Mouse (Mus musculus) heart, adult 18-20 months (tissue): Measurements from ENCODE around the gene Foxe1. TPM values are rescaled to one million over a fixed set of nuclear protein-coding genes. Genes with fewer than 3 reads are reported as not detected.
A peak's percentile ranks its signal among the peaks of the same experiment; 100 is the strongest.

Experiments used
- DNase-seq, 2 experiments: peaks; one replicate each; pipeline ENCODE4 v3.0.0; 2021 to 2022; ENCODE audit warnings: mixed read lengths in 1 of 2
- long read RNA-seq, 2 experiments: library from polyadenylated mRNA; stranded (forward); transcript quantifications; one replicate each; pipeline ENCODE4 v2.0.0; 2021
- total RNA-seq, 2 experiments: library from RNA; stranded (reverse); gene quantifications; 2 replicates each; pipeline ENCODE4 v1.2.3; 2021

Foxe1 gene
- total RNA-seq, result not detected
- long read RNA-seq, experiment 1, result 0 reads
- long read RNA-seq, experiment 2, result 0 reads

DNA sequence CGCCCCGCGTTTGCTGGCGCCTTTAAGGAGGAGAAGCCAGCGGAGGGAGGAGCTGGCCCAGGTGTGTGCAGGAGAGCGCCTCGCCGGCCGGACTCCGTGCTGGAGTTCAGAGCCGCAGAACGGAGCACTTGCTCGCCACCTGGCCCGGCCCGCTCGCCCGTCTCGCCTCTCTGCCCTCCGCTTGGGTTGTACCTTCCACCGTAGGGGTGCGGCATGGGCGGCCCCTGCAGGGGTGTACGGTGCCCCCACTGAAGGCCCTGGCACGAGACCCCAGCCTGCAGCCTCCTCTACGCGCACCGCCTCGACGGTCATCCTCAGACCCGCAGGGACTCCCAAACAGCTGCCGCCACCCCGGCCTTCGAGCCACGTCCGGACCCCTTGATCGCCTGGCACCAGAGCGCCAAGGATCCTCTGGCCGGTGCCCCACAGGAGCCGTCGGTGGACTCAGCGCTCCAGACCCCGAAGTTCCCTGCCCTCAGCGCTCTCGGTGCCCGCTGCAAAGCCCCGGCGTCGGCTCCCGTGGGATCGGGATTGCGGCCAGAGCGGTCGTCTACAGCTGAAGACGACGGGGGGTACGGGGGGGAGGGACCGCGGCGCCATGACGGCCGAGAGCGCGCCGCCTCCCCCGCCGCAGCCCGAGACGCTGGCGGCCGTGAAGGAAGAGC is at the start of gene Foxe1:
TSS of gene Foxe1 (plus strand) at position 14 of the 665 bp plus-strand sequence.
- DNase-seq, result no peak

DNA sequence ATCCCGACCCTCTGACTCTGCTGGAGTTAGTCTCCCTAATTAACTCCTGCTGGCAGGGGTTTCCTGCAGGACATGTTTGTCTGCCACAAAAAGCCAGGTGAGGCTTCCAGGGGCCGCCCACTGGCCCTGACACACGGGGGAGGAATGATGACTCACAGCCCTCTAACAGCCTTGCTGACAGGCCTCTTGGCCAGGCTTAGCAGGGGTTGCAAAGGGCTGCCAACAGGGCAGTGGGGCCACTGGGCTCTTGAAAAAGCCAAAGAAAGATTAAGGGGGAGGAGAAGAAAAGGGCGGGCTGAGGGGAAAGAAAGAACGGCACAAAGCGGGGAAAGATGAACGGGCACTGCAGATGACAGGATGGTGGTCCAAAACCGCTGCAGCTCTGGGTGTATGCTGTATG is 39.3 kb upstream of the Foxe1 start:
- peak; percentile 85 to 90 for DNase-seq

GRCm38 (mm10) chr4:46304757-46305384 is 38.5 kb upstream of the Foxe1 start:
- peak; percentile 90 to 91 for DNase-seq

DNA sequence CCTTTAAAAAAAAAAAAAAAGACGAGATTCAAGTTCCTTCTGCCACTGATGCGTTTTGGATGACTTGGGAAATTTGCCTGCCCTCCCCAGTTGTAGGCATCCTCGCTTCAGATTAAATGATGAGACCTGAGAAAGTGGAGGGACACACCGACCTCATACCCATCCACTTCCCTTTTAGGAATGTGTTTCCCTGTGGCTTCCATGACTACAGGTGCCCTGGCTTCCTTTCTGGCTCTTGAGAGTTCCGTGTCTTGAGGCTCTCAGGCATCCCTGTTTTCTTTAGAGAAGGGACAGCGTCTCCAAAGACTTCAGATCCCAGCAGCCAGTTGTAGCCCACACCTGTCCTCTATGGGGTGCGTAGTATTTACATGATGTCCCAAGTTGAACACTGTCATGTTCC is 38.0 kb upstream of the Foxe1 start:
- peak in 1 of 2 experiments; percentile 27 for DNase-seq

GRCm38 (mm10) chr4:46307341-46307740 is 36.1 kb upstream of the Foxe1 start:
- DNase-seq, result peak; percentile 83 to 85

- peak; percentile 9 to 13 for DNase-seq
These were observed 35.5 kb upstream of the Foxe1 start for GRCm38 (mm10) chr4:46307869-46308268.

DNA sequence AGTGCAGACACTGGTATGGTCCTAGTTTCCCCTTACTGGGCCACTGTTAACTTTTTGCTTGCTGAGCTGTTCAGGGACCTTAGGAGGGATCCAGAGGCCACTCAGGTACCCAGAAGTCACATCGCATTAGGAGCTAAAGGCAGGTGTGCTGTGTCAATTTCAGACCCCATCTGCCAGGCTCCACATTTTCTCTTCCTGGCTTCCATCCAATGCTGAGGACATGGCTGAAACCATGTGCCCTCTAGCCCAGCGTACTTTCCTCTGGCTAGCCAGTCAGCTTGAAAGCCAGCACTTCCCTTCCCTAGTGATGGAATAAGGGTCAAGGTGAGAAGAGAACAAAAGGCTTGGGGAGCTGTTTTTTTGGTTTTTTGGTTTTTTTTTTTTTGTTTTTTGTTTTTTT is 31.8 kb upstream of the Foxe1 start:
- no peak for DNase-seq

DNA sequence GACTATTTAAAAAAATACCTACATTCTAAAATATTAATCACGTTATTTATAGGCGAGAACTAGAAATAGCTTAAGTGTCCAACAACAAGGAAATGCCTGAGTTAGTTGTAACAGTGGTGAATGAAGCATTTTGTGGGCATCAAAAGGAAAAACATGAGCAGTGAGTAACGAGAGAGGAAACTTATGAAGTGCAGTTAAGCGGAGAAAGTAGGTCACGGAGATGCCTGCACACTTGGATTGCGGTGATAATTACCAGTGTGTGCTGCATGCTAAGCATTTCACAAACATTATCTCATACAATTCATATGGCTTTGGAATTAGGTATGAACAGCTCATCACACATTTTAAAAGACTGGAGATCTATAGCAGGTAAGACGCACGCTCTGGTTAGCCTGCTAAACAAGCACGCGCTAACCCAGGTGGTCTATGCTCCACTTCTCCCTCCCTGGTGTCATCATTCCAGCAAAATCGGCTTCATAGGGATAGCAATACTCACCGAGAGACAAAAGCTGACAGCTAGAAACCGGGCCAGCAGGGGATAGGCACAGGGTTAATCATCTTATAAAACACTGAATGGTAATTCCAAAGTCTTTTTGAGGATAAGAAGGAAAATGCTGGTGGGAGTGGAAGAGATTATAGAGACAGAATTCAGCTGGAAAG is 21.5 kb upstream of the Foxe1 start:
- DNase-seq, result no peak

DNA sequence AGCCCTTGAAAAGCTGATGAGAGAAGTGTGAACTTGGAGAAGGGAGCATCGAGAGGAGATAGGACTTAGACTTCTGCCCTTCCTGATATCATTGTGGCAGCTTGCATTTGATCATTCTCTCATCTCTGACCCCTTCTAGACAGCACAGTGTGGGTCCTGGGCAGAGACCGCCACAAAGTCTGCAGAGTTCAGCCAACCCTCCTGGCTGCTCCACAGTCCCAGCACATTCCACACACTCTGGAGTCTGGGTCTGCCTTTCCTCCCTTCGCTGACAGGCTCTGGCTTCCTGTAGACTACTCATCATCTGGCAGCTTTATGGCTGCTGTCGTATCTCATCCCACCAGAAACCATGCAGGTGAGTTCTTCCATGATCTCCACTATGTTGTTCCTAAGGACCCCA is 20.7 kb upstream of the Foxe1 start:
- no peak for DNase-seq

GRCm38 (mm10) chr4:46328906-46329305 is 14.5 kb upstream of the Foxe1 start:
- DNase-seq, result no peak

DNA sequence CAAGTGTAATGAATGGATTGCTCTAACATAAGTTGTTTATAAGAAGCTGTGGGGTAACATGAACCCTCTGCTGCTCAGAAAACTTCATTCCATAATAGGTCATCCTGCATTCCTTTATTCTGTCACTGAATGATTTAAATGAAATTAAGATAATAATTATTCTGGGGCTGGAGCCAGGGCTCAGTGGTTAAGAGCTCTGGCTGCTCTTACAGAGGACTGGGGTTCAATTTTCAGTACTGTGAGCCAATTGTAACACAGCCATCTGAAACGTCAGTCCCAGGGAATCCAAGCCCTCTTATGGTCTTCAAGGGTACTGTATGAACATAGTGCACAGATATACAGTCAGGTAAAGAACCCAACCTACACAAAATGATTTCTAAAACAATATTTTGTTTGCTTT is 7.6 kb upstream of the Foxe1 start:
- no peak for DNase-seq

DNA sequence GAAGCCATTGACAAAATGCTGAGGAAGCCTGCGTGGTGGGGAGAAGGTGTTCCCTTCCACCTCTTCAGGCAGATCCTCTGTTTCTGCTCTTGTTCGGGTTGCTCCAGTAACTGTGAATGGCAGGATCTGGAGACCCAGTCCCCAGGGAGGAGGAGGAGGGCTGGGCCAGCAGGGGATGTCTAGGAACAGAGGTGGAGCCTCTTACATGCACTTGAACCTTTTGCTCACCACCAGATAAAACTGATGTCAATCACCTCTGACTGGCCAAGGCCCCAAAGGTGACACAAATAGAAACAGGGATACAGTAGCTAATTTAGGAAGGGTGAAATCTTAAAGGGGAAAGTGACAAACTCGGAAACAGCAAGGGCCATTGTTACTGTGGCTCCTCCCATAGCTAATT is 5.4 kb upstream of the Foxe1 start:
- DNase-seq, result peak in 1 of 2 experiments; percentile 43

DNA sequence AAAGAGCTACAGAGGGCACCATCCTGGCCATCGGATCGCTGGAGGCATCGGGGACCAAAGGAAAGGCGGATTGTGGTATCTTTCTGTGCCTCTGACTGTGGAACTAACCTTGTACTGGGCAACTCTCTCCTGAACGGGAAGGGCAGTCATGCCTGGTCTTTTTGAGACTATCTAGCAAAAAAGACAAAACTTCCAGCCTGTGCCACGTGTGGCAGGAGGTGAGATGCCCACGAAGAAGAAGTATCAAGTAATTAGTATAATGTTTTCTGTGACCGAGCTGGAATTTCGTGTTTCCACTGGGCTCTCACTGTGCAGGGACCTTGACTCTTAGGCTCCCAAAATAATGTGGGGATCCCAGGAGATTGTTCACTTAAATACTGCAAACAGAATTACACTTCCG is 4.4 kb upstream of the Foxe1 start:
- DNase-seq, result no peak

GRCm38 (mm10) chr4:46339584-46339983 is 3.8 kb upstream of the Foxe1 start:
- DNase-seq, result no peak

- no peak for DNase-seq
These were observed 1.4 kb upstream of the Foxe1 start for GRCm38 (mm10) chr4:46341831-46342680.

GRCm38 (mm10) chr4:46342711-46343286 is 610 bp upstream of the Foxe1 start:
- DNase-seq, result no peak

DNA sequence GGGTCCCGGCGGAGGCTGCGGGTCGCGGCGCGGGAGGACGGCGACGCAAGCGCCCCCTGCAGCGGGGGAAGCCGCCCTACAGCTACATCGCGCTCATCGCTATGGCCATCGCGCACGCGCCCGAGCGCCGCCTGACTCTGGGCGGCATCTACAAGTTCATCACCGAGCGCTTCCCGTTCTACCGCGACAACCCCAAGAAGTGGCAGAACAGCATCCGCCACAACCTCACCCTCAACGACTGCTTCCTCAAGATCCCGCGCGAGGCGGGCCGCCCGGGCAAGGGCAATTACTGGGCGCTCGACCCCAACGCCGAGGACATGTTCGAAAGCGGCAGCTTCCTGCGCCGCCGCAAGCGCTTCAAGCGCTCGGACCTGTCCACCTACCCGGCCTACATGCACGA is 879 bp downstream of the Foxe1 start:
- peak in 1 of 2 experiments; percentile 17 for DNase-seq

DNA sequence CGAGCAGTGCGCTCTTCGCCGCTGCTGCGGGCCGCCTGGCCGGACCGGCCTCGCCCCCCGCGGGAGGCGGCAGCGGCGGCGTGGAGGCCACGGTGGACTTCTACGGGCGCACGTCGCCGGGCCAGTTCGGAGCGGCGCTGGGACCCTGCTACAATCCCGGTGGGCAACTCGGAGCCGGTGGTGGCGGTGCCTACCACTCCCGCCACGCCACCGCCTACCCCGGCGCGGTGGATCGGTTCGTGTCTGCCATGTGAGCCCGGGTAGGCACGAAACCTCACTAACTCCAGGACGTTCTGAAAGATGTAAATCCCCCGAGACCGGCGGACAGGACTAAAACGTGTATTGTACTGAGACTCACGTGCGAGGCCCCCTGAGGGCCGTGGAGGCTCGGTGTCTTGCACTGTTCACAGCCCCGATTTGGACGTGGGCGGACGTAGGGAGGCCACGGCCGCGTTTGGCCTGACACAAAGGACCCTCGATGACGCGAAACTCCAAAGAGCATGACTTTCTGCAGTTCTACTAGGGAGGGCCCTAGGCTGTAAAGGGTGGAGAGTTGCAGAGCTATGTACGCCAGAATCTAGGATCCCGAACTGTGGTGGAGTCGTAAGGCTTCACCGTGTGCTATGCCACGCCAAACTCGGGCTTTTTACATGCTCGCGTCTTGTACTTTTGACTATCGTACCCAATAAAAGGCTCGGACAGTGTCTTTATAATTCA is 1.8 kb downstream of the Foxe1 start:
- DNase-seq, result no peak

DNA sequence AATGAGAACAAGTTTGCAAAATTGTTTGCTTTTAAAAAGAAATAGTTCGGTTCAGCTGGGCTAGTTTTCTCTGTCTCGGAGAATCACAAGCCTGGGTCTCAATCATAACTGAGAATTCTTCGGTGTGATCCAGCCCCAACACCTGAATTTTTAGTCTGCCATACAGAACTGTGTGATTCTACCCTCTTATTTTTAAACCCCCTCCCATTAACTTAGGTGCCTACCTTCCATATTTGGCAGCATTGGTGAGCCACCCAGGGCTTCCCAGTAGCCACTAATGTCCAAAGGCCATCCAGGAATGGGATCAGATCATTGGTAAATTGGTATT is 2.3 kb downstream of the Foxe1 start:
- DNase-seq, result no peak

- DNase-seq, result no peak
These were observed 2.8 kb downstream of the Foxe1 start for GRCm38 (mm10) chr4:46346221-46346620.

- no peak for DNase-seq
These were observed 3.7 kb downstream of the Foxe1 start for GRCm38 (mm10) chr4:46347141-46347540.
